22 mouse cellular contexts compared by ENCODE assay signal in the genomic region with DNA sequence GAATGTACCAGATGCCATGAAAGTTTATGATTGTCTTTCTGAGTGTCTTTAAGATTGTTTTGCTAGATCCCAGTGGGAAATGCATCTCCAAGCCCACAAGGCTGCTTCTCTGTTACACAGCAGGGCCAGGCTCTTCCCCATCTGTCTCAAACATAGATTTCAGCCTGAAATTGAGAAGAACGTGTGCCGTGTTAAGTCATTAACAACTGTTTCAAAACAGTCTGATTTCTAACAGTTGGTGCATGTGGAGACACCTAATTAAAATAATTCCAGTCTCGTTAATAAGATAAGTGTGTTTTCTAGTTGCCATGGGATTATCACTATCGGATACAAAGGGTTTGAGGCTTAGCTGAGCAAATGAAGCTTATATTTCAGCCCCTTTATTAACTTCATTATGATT.
DNase-seq lines count a peak whose midpoint lies in the region; ATAC-seq and TF ChIP-seq lines count a peak whose summit lies in the region.
"Had no signal": no experiment of that assay in that cellular context is flagged by ENCODE, and none has a peak within 500 bp of the region (broad histone marks: within the 10 kb centered on the region; RNA-seq: fewer than 3 reads in every experiment).

No protein-coding gene starts in this region.

- no peaks in the 10 kb centered on the region for H3K36me3 ChIP-seq in hindbrain, embryonic 14.5 days (replicated peaks; ENCODE audit: control insufficient read depth, insufficient read depth)
- H3K36me3 ChIP-seq in hindbrain, embryonic 16.5 days (ENCODE audit: control insufficient read depth, insufficient read depth, low read length) = no peaks in the 10 kb centered on the region
- no peaks in the 10 kb centered on the region for H3K36me3 ChIP-seq in midbrain, embryonic 14.5 days (ENCODE audit: control insufficient read depth, insufficient read depth, low read length)
- no peaks in the 10 kb centered on the region for H3K36me3 ChIP-seq in midbrain, embryonic 11.5 days (ENCODE audit: control insufficient read depth, insufficient read depth, low read length)
- H3K36me3 ChIP-seq in forebrain, embryonic 15.5 days = no peaks in the 10 kb centered on the region
- H3K36me3 ChIP-seq in liver, postnatal 0 days (replicated peaks; ENCODE audit: insufficient read depth, low read length) = no peaks in the 10 kb centered on the region
- H3K36me3 ChIP-seq: limb, embryonic 15.5 days; liver, embryonic 15.5 days; stomach, embryonic 15.5 days had no signal

- DNase-seq in hindbrain, embryonic 14.5 days (ENCODE audit: low spot score) = no peak
- DNase-seq in midbrain, embryonic 14.5 days = no peak
- no peak for DNase-seq in midbrain, embryonic 11.5 days (ENCODE audit: low spot score, missing footprints)
- peak; percentile 78 for DNase-seq in retina, postnatal 1 day
- no peak for DNase-seq in liver, postnatal 0 days
- DNase-seq: adrenal gland, postnatal 36 days; cerebellum, adult 8-10 months; gastrocnemius, adult 2 months; kidney, adult 9 months; kidney, postnatal 25 days; thymus, adult 18-20 months; thymus, postnatal 4 days had no signal

- WGBS in hindbrain, embryonic 14.5 days = 51% methylated on average over 4 of the region's 4 CpGs
- WGBS in hindbrain, embryonic 16.5 days = 44% methylated on average over 4 of the region's 4 CpGs
- WGBS in midbrain, embryonic 14.5 days = 40% methylated on average over 4 of the region's 4 CpGs
- 70% methylated on average over 4 of the region's 4 CpGs for WGBS in midbrain, embryonic 11.5 days
- WGBS in forebrain, embryonic 15.5 days = 10% methylated on average over 4 of the region's 4 CpGs
- 83% methylated on average over 4 of the region's 4 CpGs for WGBS in liver, postnatal 0 days (ENCODE audit: insufficient replicate concordance)

- H3K27ac ChIP-seq in hindbrain, embryonic 14.5 days = peak overlapping the region; percentile 7; the same call in 1 of the 2 replicates
- no peak overlapping the region for H3K27ac ChIP-seq in hindbrain, embryonic 16.5 days (ENCODE audit: low read depth, low read length)
- H3K27ac ChIP-seq in midbrain, embryonic 14.5 days (replicated peaks; ENCODE audit: low read depth, low read length) = peak overlapping the region; percentile 26; the same call in 1 of the 2 replicates
- H3K27ac ChIP-seq in midbrain, embryonic 11.5 days (ENCODE audit: low read depth, low read length) = no peak overlapping the region
- peak overlapping the region; percentile 83 for H3K27ac ChIP-seq in forebrain, embryonic 15.5 days (replicated peaks)
- H3K27ac ChIP-seq in liver, postnatal 0 days (ENCODE audit: low read depth) = no peak overlapping the region
- H3K27ac ChIP-seq: gastrocnemius, adult 2 months; heart, embryonic 10.5 days; limb, embryonic 15.5 days; liver, embryonic 15.5 days; neural tube, embryonic 12.5 days; stomach, embryonic 15.5 days had no signal

- H3K4me3 ChIP-seq in hindbrain, embryonic 14.5 days (replicated peaks; ENCODE audit: low read length) = no peak overlapping the region
- no peak overlapping the region for H3K4me3 ChIP-seq in hindbrain, embryonic 16.5 days (ENCODE audit: low read length)
- no peak overlapping the region for H3K4me3 ChIP-seq in midbrain, embryonic 14.5 days (replicated peaks; ENCODE audit: low read depth, low read length)
- H3K4me3 ChIP-seq in midbrain, embryonic 11.5 days (ENCODE audit: low read depth, low read length) = no peak overlapping the region
- no peak overlapping the region for H3K4me3 ChIP-seq in forebrain, embryonic 15.5 days
- no peak overlapping the region for H3K4me3 ChIP-seq in liver, postnatal 0 days (ENCODE audit: low read depth, low read length)
- H3K4me3 ChIP-seq: gastrocnemius, adult 2 months; heart, embryonic 10.5 days; limb, embryonic 15.5 days; liver, embryonic 15.5 days; neural tube, embryonic 12.5 days; stomach, embryonic 15.5 days had no signal

- no peak for TF ChIP-seq CTCF in liver, postnatal 0 days (IDR thresholded peaks at IDR 0.05; ENCODE audit: low read depth)

- no peak for ATAC-seq in hindbrain, embryonic 14.5 days (ENCODE audit: low FRiP score)
- ATAC-seq in hindbrain, embryonic 16.5 days = no peak
- ATAC-seq in midbrain, embryonic 14.5 days (ENCODE audit: low FRiP score, low TSS enrichment) = no peak
- no peak for ATAC-seq in midbrain, embryonic 11.5 days (ENCODE audit: low FRiP score)
- peak; percentile 73 for ATAC-seq in forebrain, embryonic 15.5 days (replicated peaks)
- ATAC-seq in liver, postnatal 0 days = no peak
- ATAC-seq: inflammation-experienced regulatory T-cells, adult 6 months; lung, postnatal 0 days had no signal

- H3K9ac ChIP-seq in hindbrain, embryonic 14.5 days = no peak overlapping the region
- no peak overlapping the region for H3K9ac ChIP-seq in hindbrain, embryonic 16.5 days (ENCODE audit: low read depth, low read length)
- H3K9ac ChIP-seq in midbrain, embryonic 14.5 days (replicated peaks; ENCODE audit: low read length) = no peak overlapping the region
- H3K9ac ChIP-seq in midbrain, embryonic 11.5 days (ENCODE audit: low read length) = no peak overlapping the region
- H3K9ac ChIP-seq in forebrain, embryonic 15.5 days (replicated peaks) = no peak overlapping the region
- H3K9ac ChIP-seq in liver, postnatal 0 days (replicated peaks) = no peak overlapping the region
- H3K9ac ChIP-seq: limb, embryonic 15.5 days; liver, embryonic 15.5 days; neural tube, embryonic 12.5 days; stomach, embryonic 15.5 days had no signal

- no peaks in the 10 kb centered on the region for H3K27me3 ChIP-seq in hindbrain, embryonic 14.5 days (ENCODE audit: control insufficient read depth, insufficient read depth, low read length)
- H3K27me3 ChIP-seq in hindbrain, embryonic 16.5 days (replicated peaks; ENCODE audit: control insufficient read depth, insufficient read depth, low read length) = no peaks in the 10 kb centered on the region
- H3K27me3 ChIP-seq in midbrain, embryonic 14.5 days (ENCODE audit: control insufficient read depth, insufficient read depth, low read length) = no peaks in the 10 kb centered on the region
- H3K27me3 ChIP-seq in midbrain, embryonic 11.5 days (ENCODE audit: control insufficient read depth, insufficient read depth, low read length) = no peaks in the 10 kb centered on the region
- no peaks in the 10 kb centered on the region for H3K27me3 ChIP-seq in forebrain, embryonic 15.5 days
- no peaks in the 10 kb centered on the region for H3K27me3 ChIP-seq in liver, postnatal 0 days (ENCODE audit: insufficient read depth, low read length)
- H3K27me3 ChIP-seq: CH12.LX; limb, embryonic 15.5 days; liver, embryonic 15.5 days; neural tube, embryonic 12.5 days; stomach, embryonic 15.5 days had no signal

- no peak overlapping the region for H3K4me2 ChIP-seq in hindbrain, embryonic 14.5 days (replicated peaks)
- no peak overlapping the region for H3K4me2 ChIP-seq in hindbrain, embryonic 16.5 days (ENCODE audit: low read length)
- no peak overlapping the region for H3K4me2 ChIP-seq in midbrain, embryonic 14.5 days (ENCODE audit: low read length)
- no peak overlapping the region for H3K4me2 ChIP-seq in midbrain, embryonic 11.5 days
- no peak overlapping the region for H3K4me2 ChIP-seq in forebrain, embryonic 15.5 days (replicated peaks)
- H3K4me2 ChIP-seq in liver, postnatal 0 days (ENCODE audit: low read depth, low read length) = no peak overlapping the region
- H3K4me2 ChIP-seq: limb, embryonic 15.5 days; liver, embryonic 15.5 days; neural tube, embryonic 12.5 days; stomach, embryonic 15.5 days had no signal

- H3K9me3 ChIP-seq in hindbrain, embryonic 14.5 days (ENCODE audit: control insufficient read depth, low read length) = 0 out of 2 replicates have a peak, but pooled peaks cover 2% of the 10 kb centered on the region
- H3K9me3 ChIP-seq in hindbrain, embryonic 16.5 days (ENCODE audit: control insufficient read depth, low read length) = no peaks in the 10 kb centered on the region
- H3K9me3 ChIP-seq in midbrain, embryonic 14.5 days (ENCODE audit: control insufficient read depth, low read length) = no peaks in the 10 kb centered on the region
- H3K9me3 ChIP-seq in midbrain, embryonic 11.5 days (ENCODE audit: control insufficient read depth, low read length) = peaks cover under 1% of the 10 kb centered on the region
- no peaks in the 10 kb centered on the region for H3K9me3 ChIP-seq in forebrain, embryonic 15.5 days
- H3K9me3 ChIP-seq in liver, postnatal 0 days (ENCODE audit: low read length) = no peaks in the 10 kb centered on the region
- H3K9me3 ChIP-seq: limb, embryonic 15.5 days; liver, embryonic 15.5 days; stomach, embryonic 15.5 days had no signal

- H3K4me1 ChIP-seq in hindbrain, embryonic 14.5 days (replicated peaks; ENCODE audit: control insufficient read depth, insufficient read depth, low read length) = peaks cover 34% of the 10 kb centered on the region
- peaks cover 21% of the 10 kb centered on the region for H3K4me1 ChIP-seq in hindbrain, embryonic 16.5 days (ENCODE audit: control insufficient read depth, insufficient read depth, low read depth, low read length)
- 0 out of 2 replicates have a peak, but pooled peaks cover 9% of the 10 kb centered on the region for H3K4me1 ChIP-seq in midbrain, embryonic 14.5 days (ENCODE audit: control insufficient read depth, insufficient read depth, low read length)
- peaks cover 11% of the 10 kb centered on the region for H3K4me1 ChIP-seq in midbrain, embryonic 11.5 days (ENCODE audit: control insufficient read depth, insufficient read depth, low read length)
- H3K4me1 ChIP-seq in forebrain, embryonic 15.5 days = peaks cover 72% of the 10 kb centered on the region
- H3K4me1 ChIP-seq in liver, postnatal 0 days (ENCODE audit: insufficient read depth) = no peaks in the 10 kb centered on the region
- H3K4me1 ChIP-seq: liver, embryonic 15.5 days had no signal

- TF ChIP-seq EP300 in liver, postnatal 0 days (IDR thresholded peaks at IDR 0.05; ENCODE audit: low read depth) = no peak

Comparison
In these comparisons a context has a peak if more than half of its experiments do, and no peak if none do; other contexts are left out.
1. H3K27ac ChIP-seq: peak in hindbrain, embryonic 14.5 days (single experiment), midbrain, embryonic 14.5 days (single experiment) and forebrain, embryonic 15.5 days (single experiment); none in hindbrain, embryonic 16.5 days (single experiment), midbrain, embryonic 11.5 days (single experiment) and liver, postnatal 0 days (single experiment).